Mouse (Mus musculus) heart, embryonic 11.5 days (tissue): ENCODE data around the gene Stk11. TPM values are rescaled to one million over a fixed set of nuclear protein-coding genes. Genes with fewer than 3 reads are reported as not detected.

Experiments used
- ATAC-seq: fragments of 200-750 bp; cut with Nextera tagmentation; replicated peaks from 2 replicates; pipeline ENCODE4 v1.8.0; 2017; ENCODE audit warnings: moderate library complexity; ENCODE audit not compliant: insufficient number of reproducible peaks, low FRiP score, low TSS enrichment
- H3K27ac ChIP-seq: fragments of 300-500 bp; sonication (generic); 2 replicates; pipeline ENCODE4 v1.5.1; 2014; ENCODE audit warnings: mild to moderate bottlenecking, low read depth, low read length
- H3K27me3 ChIP-seq: fragments of 300-500 bp; sonication (generic); 2 replicates; pipeline ENCODE4 v1.6.1; 2014; ENCODE audit warnings: mild to moderate bottlenecking, low read length, mixed read lengths; ENCODE audit not compliant: control insufficient read depth, insufficient read depth
- H3K36me3 ChIP-seq: fragments of 300-500 bp; sonication (generic); 2 replicates; pipeline ENCODE4 v1.6.1; 2014; ENCODE audit warnings: mild to moderate bottlenecking, low read length, moderate library complexity, mixed read lengths; ENCODE audit not compliant: control insufficient read depth, insufficient read depth
- H3K4me1 ChIP-seq: fragments of 300-500 bp; sonication (generic); 2 replicates; pipeline ENCODE4 v1.6.1; 2014; ENCODE audit warnings: low read length; ENCODE audit not compliant: control insufficient read depth, insufficient read depth
- H3K4me2 ChIP-seq: fragments of 300-500 bp; sonication (generic); 2 replicates; pipeline ENCODE4 v1.6.1; 2014; ENCODE audit warnings: mild to moderate bottlenecking, moderate library complexity
- H3K4me3 ChIP-seq: fragments of 300-500 bp; sonication (generic); 2 replicates; pipeline ENCODE4 v1.5.1; 2014; ENCODE audit warnings: low read depth, low read length
- H3K9ac ChIP-seq: fragments of 300-500 bp; sonication (generic); 2 replicates; pipeline ENCODE4 v1.6.1; 2014; ENCODE audit warnings: mild to moderate bottlenecking, low read depth, low read length, moderate library complexity
- H3K9me3 ChIP-seq: fragments of 300-500 bp; sonication (generic); replicated peaks from 2 replicates; pipeline ENCODE4 v1.6.1; 2016; ENCODE audit warnings: low read length; ENCODE audit not compliant: control insufficient read depth
- WGBS: fragments of 180-500 bp; shearing (Covaris S2); extraction: QIAGEN DNeasy Blood & Tissue Kit; methylation state at CpG from one replicate; pipeline ENCODE4 v1.1.7; 2014; ENCODE audit not compliant: insufficient replicate concordance; 5-methylcytosine and 5-hydroxymethylcytosine counted together
- polyA plus RNA-seq: library from polyadenylated mRNA; unstranded; fragments of >200 nt; fragmentation: Nextera tagmentation; extraction: Ambion mirVana; gene quantifications from 2 replicates; pipeline ENCODE4 v1.2.1, GENCODE M21; 2014

The Stk11 gene
- polyA plus RNA-seq, 1 experiment from 2014 or later, result 20.0 TPM

DNA sequence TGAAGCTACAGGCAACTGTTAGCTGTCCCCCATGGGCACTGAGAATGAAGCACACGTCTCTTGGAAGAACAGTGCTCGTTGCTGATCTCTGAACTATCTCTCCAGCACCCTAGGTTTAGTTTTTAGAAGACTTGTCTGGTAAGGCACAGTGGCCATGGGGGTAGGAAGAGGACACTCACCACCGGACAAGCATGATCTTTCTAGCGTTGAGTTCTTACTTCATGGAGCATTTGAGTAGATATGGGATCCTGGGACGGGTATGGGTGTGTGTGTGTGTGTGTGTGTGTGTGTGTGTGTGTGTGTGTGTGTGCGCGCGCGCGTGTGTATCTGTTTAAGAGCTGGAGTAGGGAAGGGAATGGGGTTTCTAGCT is 25.0 kb downstream of the Stk11 start, which contains the start of gene Cbarp:
TSS of gene Cbarp (minus strand) at position 170 of the 370 bp plus-strand sequence.
- H3K9me3 ChIP-seq, result no peaks in the 10 kb centered on the region
- H3K4me2 ChIP-seq, result peak within 1 kb of the TSS; percentile 97
- peak within 1 kb of the TSS; percentile 84 for H3K4me3 ChIP-seq
- WGBS, result 67% methylated on average over 10 of the region's 10 CpGs
- no peak for ATAC-seq
- peak within 1 kb of the TSS; percentile 93 for H3K9ac ChIP-seq
- peak within 1 kb of the TSS; percentile 74 for H3K27ac ChIP-seq
- peaks cover 23% of the 10 kb centered on the region for H3K27me3 ChIP-seq
- peaks cover 16% of the 10 kb centered on the region for H3K36me3 ChIP-seq
- H3K4me1 ChIP-seq, result peaks cover 37% of the 10 kb centered on the region

GRCm38 (mm10) chr10:80141243-80141642 is 25.6 kb downstream of the Stk11 start:
- Histone ChIP-seq H3K4me1 (peaks cover 43% of the 10 kb centered on the region), H3K9ac (peak overlapping the region; percentile 73), H3K9me3 (no peaks in the 10 kb centered on the region), H3K36me3 (peaks cover 21% of the 10 kb centered on the region), H3K4me3 (peak overlapping the region; percentile 84), H3K4me2 (peak overlapping the region; percentile 94), H3K27ac (peak overlapping the region; percentile 74), H3K27me3 (peaks cover 21% of the 10 kb centered on the region)
- ATAC-seq, result peak; percentile 72
- under 1% methylated on average over 29 of the region's 29 CpGs for WGBS

GRCm38 (mm10) chr10:80141786-80142529 is 26.4 kb downstream of the Stk11 start:
- Histone ChIP-seq H3K9me3 (no peaks in the 10 kb centered on the region), H3K36me3 (peaks cover 23% of the 10 kb centered on the region), H3K4me1 (peaks cover 44% of the 10 kb centered on the region), H3K4me3 (peak overlapping the region; percentile 84), H3K27ac (peak overlapping the region; percentile 82), H3K4me2 (peak overlapping the region; percentile 94), H3K9ac (peak overlapping the region; percentile 93), H3K27me3 (peaks cover 14% of the 10 kb centered on the region)
- under 1% methylated on average over 43 of the region's 43 CpGs for WGBS
- peak; percentile 78 for ATAC-seq

GRCm38 (mm10) chr10:80142530-80142925 is 26.9 kb downstream of the Stk11 start:
- H3K4me1 ChIP-seq, result peaks cover 46% of the 10 kb centered on the region
- H3K36me3 ChIP-seq, result peaks cover 23% of the 10 kb centered on the region
- ATAC-seq, result no peak
- under 1% methylated on average over 15 of the region's 15 CpGs for WGBS
- H3K9ac ChIP-seq, result peak overlapping the region; percentile 93
- no peaks in the 10 kb centered on the region for H3K9me3 ChIP-seq
- H3K27me3 ChIP-seq, result peaks cover 8% of the 10 kb centered on the region
- H3K4me3 ChIP-seq, result peak overlapping the region; percentile 84
- peak overlapping the region; percentile 82 for H3K27ac ChIP-seq
- H3K4me2 ChIP-seq, result peak overlapping the region; percentile 94

DNA sequence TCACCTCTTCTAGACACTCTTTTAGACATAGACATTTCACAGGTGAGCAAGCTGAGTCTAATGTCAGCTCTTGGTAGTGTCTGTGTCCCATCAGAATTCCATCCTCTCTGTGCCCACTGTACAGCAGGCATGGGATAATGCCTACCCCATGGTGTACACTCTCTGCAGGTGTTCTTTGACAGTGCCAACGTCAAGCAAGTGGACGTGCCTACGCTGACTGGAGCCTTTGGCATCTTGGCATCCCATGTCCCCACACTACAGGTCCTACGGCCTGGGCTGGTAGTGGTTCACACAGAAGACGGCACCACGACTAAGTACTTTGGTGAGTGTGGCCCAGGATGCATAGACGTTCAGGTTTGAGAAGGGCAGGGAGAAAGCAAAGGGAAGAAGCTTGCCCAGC is 28.1 kb downstream of the Stk11 start:
- peak overlapping the region; percentile 18 for H3K4me3 ChIP-seq
- peaks cover 40% of the 10 kb centered on the region for H3K4me1 ChIP-seq
- H3K9ac ChIP-seq, result 0 out of 2 replicates have a peak overlapping the region, but pooled peaks have one; percentile 16

GRCm38 (mm10) chr10:80144159-80144558 is 28.6 kb downstream of the Stk11 start:
- Histone ChIP-seq H3K4me2 (no peak overlapping the region), H3K9ac (peak overlapping the region; percentile 3; the same call in 1 of the 2 replicates), H3K27me3 (no peaks in the 10 kb centered on the region), H3K4me1 (peaks cover 40% of the 10 kb centered on the region), H3K4me3 (no peak overlapping the region), H3K27ac (no peak overlapping the region), H3K36me3 (peaks cover 23% of the 10 kb centered on the region), H3K9me3 (no peaks in the 10 kb centered on the region)
- ATAC-seq, result no peak
- 94% methylated on average over 12 of the region's 12 CpGs for WGBS

More for the DNA sequence above, 28.1 kb downstream of the Stk11 start:
- H3K4me2 ChIP-seq, result peak overlapping the region; percentile 94; the same call in 1 of the 2 replicates
- no peaks in the 10 kb centered on the region for H3K9me3 ChIP-seq
- 91% methylated on average over 7 of the region's 7 CpGs for WGBS
- no peaks in the 10 kb centered on the region for H3K27me3 ChIP-seq
- H3K27ac ChIP-seq, result no peak overlapping the region
- no peak for ATAC-seq
- H3K36me3 ChIP-seq, result peaks cover 23% of the 10 kb centered on the region

DNA sequence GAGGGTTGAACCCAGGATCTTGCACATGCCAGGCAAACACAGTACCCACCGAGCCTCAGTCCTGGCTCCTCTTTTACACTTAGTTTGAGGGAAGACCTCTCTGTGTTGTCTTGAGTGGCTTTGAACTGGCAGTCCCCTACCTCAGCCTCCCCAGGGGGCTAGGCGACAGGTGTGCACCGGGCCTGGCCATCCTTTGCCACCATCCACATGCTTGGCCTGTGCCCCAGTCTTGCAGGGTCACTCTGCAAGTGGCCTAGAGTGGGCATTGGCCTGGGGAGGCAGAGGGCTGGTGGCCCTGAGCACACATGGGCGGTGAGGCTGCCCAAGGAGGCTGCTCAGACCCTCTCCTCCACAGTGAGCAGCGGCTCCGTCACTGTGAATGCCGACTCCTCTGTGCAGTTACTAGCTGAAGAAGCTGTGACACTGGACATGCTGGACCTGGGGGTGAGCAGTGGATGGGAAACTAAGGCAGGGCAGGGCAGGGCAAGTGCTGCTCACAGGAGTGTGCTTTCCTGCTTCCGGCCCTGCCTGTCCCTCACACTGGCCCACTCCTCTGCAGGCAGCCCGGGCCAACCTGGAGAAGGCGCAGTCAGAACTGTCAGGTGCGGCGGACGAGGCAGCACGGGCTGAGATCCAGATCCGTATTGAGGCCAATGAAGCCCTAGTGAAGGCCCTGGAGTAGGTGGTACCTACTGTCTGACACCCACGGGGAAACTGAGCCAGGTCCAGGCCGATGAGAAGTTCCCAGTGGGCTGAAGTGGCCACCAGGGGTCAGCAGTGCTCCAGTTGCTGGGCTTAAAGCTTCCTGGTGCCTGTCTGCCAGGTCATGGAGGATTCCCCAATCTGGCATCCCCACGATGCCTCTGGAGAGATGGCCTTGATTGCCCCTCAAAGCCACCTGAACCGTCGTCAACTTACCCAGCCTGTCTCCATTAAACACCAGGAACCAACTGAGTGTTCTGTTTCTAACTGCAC is 29.5 kb downstream of the Stk11 start:
- no peak for ATAC-seq
- peaks cover 40% of the 10 kb centered on the region for H3K4me1 ChIP-seq
- H3K4me2 ChIP-seq, result peak overlapping the region; percentile 18
- peak overlapping the region; percentile 99; the same call in 1 of the 2 replicates for H3K27ac ChIP-seq
- no peaks in the 10 kb centered on the region for H3K27me3 ChIP-seq
- peak overlapping the region; percentile 8; the same call in 1 of the 2 replicates for H3K4me3 ChIP-seq
- H3K36me3 ChIP-seq, result peaks cover 23% of the 10 kb centered on the region
- WGBS, result 74% methylated on average over 20 of the region's 20 CpGs
- H3K9ac ChIP-seq, result peak overlapping the region; percentile 3
- H3K9me3 ChIP-seq, result no peaks in the 10 kb centered on the region

GRCm38 (mm10) chr10:80145896-80146295 is 30.3 kb downstream of the Stk11 start:
- Histone ChIP-seq H3K27me3 (no peaks in the 10 kb centered on the region), H3K4me1 (peaks cover 40% of the 10 kb centered on the region), H3K9ac (peak overlapping the region; percentile 63), H3K4me2 (peak overlapping the region; percentile 18), H3K36me3 (peaks cover 23% of the 10 kb centered on the region), H3K9me3 (no peaks in the 10 kb centered on the region), H3K27ac (peak overlapping the region; percentile 99), H3K4me3 (peak overlapping the region; percentile 8; the same call in 1 of the 2 replicates)
- no peak for ATAC-seq
- WGBS, result 80% methylated on average over 6 of the region's 6 CpGs
